ENCODE assay signal across 21 mouse cellular contexts in genomic region chr7:120127686-120128059, GRCm38 (mm10). TPM values are rescaled to one million over a fixed set of nuclear protein-coding genes. Genes with fewer than 3 reads are reported as not detected.
DNase-seq lines count a peak whose midpoint lies in the region; ATAC-seq and TF ChIP-seq lines count a peak whose summit lies in the region.
"Had no signal": no experiment of that assay in that cellular context is flagged by ENCODE, and none has a peak within 500 bp of the region (broad histone marks: within the 10 kb centered on the region; RNA-seq: fewer than 3 reads in every experiment).

No protein-coding gene starts in this region.

- no peak for DNase-seq in heart, adult 8-10 months (ENCODE audit: low spot score)
- DNase-seq in midbrain, embryonic 11.5 days (ENCODE audit: low spot score, missing footprints), result peak; percentile 78
- DNase-seq in midbrain, postnatal 0 days (ENCODE audit: low spot score), result no peak
- peak; percentile 43 for DNase-seq in mesoderm, embryonic 11.5 days (ENCODE audit: low read depth, low spot score)
- DNase-seq in spleen, postnatal 14 days (ENCODE audit: low spot score in 2 of 2), result no peak
- DNase-seq in urinary bladder, adult 2 months (ENCODE audit: low spot score), result no peak
- DNase-seq: cerebellum, adult 2 months; forebrain, postnatal 0 days; gastrocnemius, postnatal 25 days; kidney, postnatal 25 days; lung, postnatal 4 days; spleen, adult 18-20 months had no signal

- WGBS in heart, embryonic 16.5 days, result 46% methylated on average over 4 of the region's 4 CpGs
- 50% methylated on average over 4 of the region's 4 CpGs for WGBS in midbrain, embryonic 11.5 days
- 68% methylated on average over 4 of the region's 4 CpGs for WGBS in midbrain, postnatal 0 days
- 11% methylated on average over 4 of the region's 4 CpGs for WGBS in embryonic facial prominence, embryonic 12.5 days

- no peaks in the 10 kb centered on the region for H3K9me3 ChIP-seq in heart, embryonic 16.5 days (replicated peaks; ENCODE audit: control insufficient read depth, low read length)
- H3K9me3 ChIP-seq in midbrain, embryonic 11.5 days (ENCODE audit: control insufficient read depth, low read length), result no peaks in the 10 kb centered on the region
- no peaks in the 10 kb centered on the region for H3K9me3 ChIP-seq in midbrain, postnatal 0 days (ENCODE audit: low read length)
- H3K9me3 ChIP-seq in embryonic facial prominence, embryonic 12.5 days, result no peaks in the 10 kb centered on the region
- H3K9me3 ChIP-seq: heart, embryonic 13.5 days had no signal

- H3K27me3 ChIP-seq in heart, embryonic 16.5 days (ENCODE audit: control insufficient read depth, insufficient read depth, low read length), result no peaks in the 10 kb centered on the region
- no peaks in the 10 kb centered on the region for H3K27me3 ChIP-seq in midbrain, embryonic 11.5 days (ENCODE audit: control insufficient read depth, insufficient read depth, low read length)
- no peaks in the 10 kb centered on the region for H3K27me3 ChIP-seq in midbrain, postnatal 0 days (ENCODE audit: insufficient read depth, low read length)
- no peaks in the 10 kb centered on the region for H3K27me3 ChIP-seq in embryonic facial prominence, embryonic 12.5 days
- H3K27me3 ChIP-seq: heart, embryonic 13.5 days had no signal

- no peak overlapping the region for H3K4me3 ChIP-seq in heart, embryonic 16.5 days (ENCODE audit: low read length)
- no peak overlapping the region for H3K4me3 ChIP-seq in midbrain, embryonic 11.5 days (ENCODE audit: low read depth, low read length)
- H3K4me3 ChIP-seq in midbrain, postnatal 0 days (ENCODE audit: low read depth, low read length), result no peak overlapping the region
- H3K4me3 ChIP-seq in embryonic facial prominence, embryonic 12.5 days, result no peak overlapping the region
- H3K4me3 ChIP-seq: heart, embryonic 13.5 days; left cerebral cortex, adult 2 months; myocyte had no signal

- no peak overlapping the region for H3K9ac ChIP-seq in heart, embryonic 16.5 days (ENCODE audit: low read length)
- no peak overlapping the region for H3K9ac ChIP-seq in midbrain, embryonic 11.5 days (ENCODE audit: low read length)
- H3K9ac ChIP-seq in midbrain, postnatal 0 days (replicated peaks; ENCODE audit: low read length, poor library complexity, severe bottlenecking), result no peak overlapping the region
- H3K9ac ChIP-seq in embryonic facial prominence, embryonic 12.5 days, result no peak overlapping the region
- H3K9ac ChIP-seq: forebrain, postnatal 0 days; heart, embryonic 13.5 days had no signal

- 0 out of 2 replicates have a peak, but pooled peaks cover 3% of the 10 kb centered on the region for H3K4me1 ChIP-seq in heart, embryonic 16.5 days (ENCODE audit: control insufficient read depth, insufficient read depth, low read length)
- peaks cover 4% of the 10 kb centered on the region for H3K4me1 ChIP-seq in midbrain, embryonic 11.5 days (ENCODE audit: control insufficient read depth, insufficient read depth, low read length)
- no peaks in the 10 kb centered on the region for H3K4me1 ChIP-seq in midbrain, postnatal 0 days (ENCODE audit: insufficient read depth, low read length)
- H3K4me1 ChIP-seq in embryonic facial prominence, embryonic 12.5 days, result peaks cover 27% of the 10 kb centered on the region

- no peak for TF ChIP-seq CTCF in midbrain, postnatal 0 days (IDR thresholded peaks at IDR 0.05)

- ATAC-seq in heart, embryonic 16.5 days (replicated peaks; ENCODE audit: extremely low read depth, insufficient read depth, low FRiP score), result no peak
- no peak for ATAC-seq in midbrain, embryonic 11.5 days (ENCODE audit: low FRiP score)
- ATAC-seq in midbrain, postnatal 0 days (ENCODE audit: low FRiP score), result no peak
- ATAC-seq in embryonic facial prominence, embryonic 12.5 days (ENCODE audit: insufficient number of reproducible peaks, insufficient read depth, low FRiP score, low TSS enrichment), result peak; percentile 77
- ATAC-seq: activated CD4-positive, CD25-positive, alpha-beta regulatory T cell, adult 4 months; forebrain, postnatal 0 days; hindbrain, embryonic 16.5 days had no signal

- 0 out of 2 replicates have a peak overlapping the region, but pooled peaks have one; percentile 16 for H3K27ac ChIP-seq in heart, embryonic 16.5 days (ENCODE audit: low read length)
- H3K27ac ChIP-seq in midbrain, embryonic 11.5 days (ENCODE audit: low read depth, low read length), result no peak overlapping the region
- H3K27ac ChIP-seq in midbrain, postnatal 0 days (ENCODE audit: low read depth, low read length), result no peak overlapping the region
- peak overlapping the region; percentile 80 for H3K27ac ChIP-seq in embryonic facial prominence, embryonic 12.5 days
- H3K27ac ChIP-seq: heart, embryonic 13.5 days; left cerebral cortex, adult 2 months had no signal

- no peak overlapping the region for H3K4me2 ChIP-seq in heart, embryonic 16.5 days (ENCODE audit: low read depth, low read length)
- H3K4me2 ChIP-seq in midbrain, embryonic 11.5 days, result no peak overlapping the region
- no peak overlapping the region for H3K4me2 ChIP-seq in midbrain, postnatal 0 days (ENCODE audit: low read depth, low read length, poor library complexity, severe bottlenecking)
- no peak overlapping the region for H3K4me2 ChIP-seq in embryonic facial prominence, embryonic 12.5 days (replicated peaks)
- H3K4me2 ChIP-seq: heart, embryonic 13.5 days had no signal

- no peaks in the 10 kb centered on the region for H3K36me3 ChIP-seq in heart, embryonic 16.5 days (ENCODE audit: control insufficient read depth, insufficient read depth)
- no peaks in the 10 kb centered on the region for H3K36me3 ChIP-seq in midbrain, embryonic 11.5 days (ENCODE audit: control insufficient read depth, insufficient read depth, low read length)
- H3K36me3 ChIP-seq in midbrain, postnatal 0 days (ENCODE audit: insufficient read depth, low read length), result no peaks in the 10 kb centered on the region
- H3K36me3 ChIP-seq in embryonic facial prominence, embryonic 12.5 days, result no peaks in the 10 kb centered on the region
- H3K36me3 ChIP-seq: heart, embryonic 13.5 days had no signal

RNA-seq across cellular contexts. Expression of gene Zp2, which starts 17.4 kb away (rescaled TPM):
- polyA plus RNA-seq in heart, embryonic 16.5 days (2015; fragmentation: Nextera tagmentation; extraction: Ambion mirVana), result not detected in 2 replicates
- 1 to 10 TPM in 1 of 4 experiments, under 1 TPM in 3; 0.78 to 1.6 (median 0.83) TPM for total RNA-seq in heart, adult 8-10 months (2022)
- polyA plus RNA-seq in midbrain, embryonic 11.5 days (2014; fragmentation: Nextera tagmentation; extraction: Ambion mirVana), result not detected in 2 replicates
- not detected in 2 replicates for total RNA-seq in midbrain, postnatal 0 days (2014; rRNA removed)
- polyA plus RNA-seq in midbrain, postnatal 0 days (2015; fragmentation: Nextera tagmentation; extraction: Ambion mirVana), result not detected in 2 replicates
- 0.10 TPM in 1 of 2 replicates, not detected in the other for polyA plus RNA-seq in embryonic facial prominence, embryonic 12.5 days (2016; fragmentation: Nextera tagmentation; extraction: Ambion mirVana)
- not detected in 2 replicates for polyA plus RNA-seq in urinary bladder, adult 2 months (2012; rRNA removed)
- total RNA-seq: forebrain, postnatal 0 days; MEL had no signal
- polyA plus RNA-seq: activated CD4-positive, CD25-positive, alpha-beta regulatory T cell, adult 4 months; cerebellum, adult 2 months; hindbrain, embryonic 16.5 days; liver, embryonic 16.5 days had no signal

RNA-seq across cellular contexts. Expression of gene Tmem159, which starts 25.5 kb away (rescaled TPM):
- polyA plus RNA-seq in heart, embryonic 16.5 days (2015; fragmentation: Nextera tagmentation; extraction: Ambion mirVana), result 29.9 and 39.9 TPM in 2 replicates
- 10 to 100 TPM; 23.0 to 29.5 (median 27.1) TPM for total RNA-seq in heart, adult 8-10 months (2022)
- polyA plus RNA-seq in midbrain, embryonic 11.5 days (2014; fragmentation: Nextera tagmentation; extraction: Ambion mirVana), result 23.2 and 23.6 TPM in 2 replicates
- total RNA-seq in midbrain, postnatal 0 days (2014; rRNA removed), result 11.8 and 15.2 TPM in 2 replicates
- polyA plus RNA-seq in midbrain, postnatal 0 days (2015; fragmentation: Nextera tagmentation; extraction: Ambion mirVana), result 17.5 and 17.6 TPM in 2 replicates
- 27.1 and 27.4 TPM in 2 replicates for polyA plus RNA-seq in embryonic facial prominence, embryonic 12.5 days (2016; fragmentation: Nextera tagmentation; extraction: Ambion mirVana)
- 97.7 and 112 TPM in 2 replicates for polyA plus RNA-seq in urinary bladder, adult 2 months (2012; rRNA removed)
- total RNA-seq: MEL had no signal

RNA-seq across cellular contexts. Expression of gene Dnah3, which starts 32.6 kb away (rescaled TPM):
- polyA plus RNA-seq in heart, embryonic 16.5 days (2015; fragmentation: Nextera tagmentation; extraction: Ambion mirVana), result 0.12 and 0.32 TPM in 2 replicates
- total RNA-seq in heart, adult 8-10 months (2022), result under 1 TPM in 1 of 4 experiments, not detected in 3; 0.14 TPM
- 0.03 TPM in 1 of 2 replicates, not detected in the other for polyA plus RNA-seq in midbrain, embryonic 11.5 days (2014; fragmentation: Nextera tagmentation; extraction: Ambion mirVana)
- total RNA-seq in midbrain, postnatal 0 days (2014; rRNA removed), result 0.66 and 2.8 TPM in 2 replicates
- 0.10 and 0.15 TPM in 2 replicates for polyA plus RNA-seq in midbrain, postnatal 0 days (2015; fragmentation: Nextera tagmentation; extraction: Ambion mirVana)
- not detected in 2 replicates for polyA plus RNA-seq in embryonic facial prominence, embryonic 12.5 days (2016; fragmentation: Nextera tagmentation; extraction: Ambion mirVana)
- 0.01 TPM in 2 replicates for polyA plus RNA-seq in urinary bladder, adult 2 months (2012; rRNA removed)
- total RNA-seq: MEL had no signal
- polyA plus RNA-seq: heart, embryonic 13.5 days; liver, embryonic 16.5 days had no signal

RNA-seq across cellular contexts. Expression of gene Anks4b, which starts 46.0 kb away (rescaled TPM):
- 0.09 TPM in 1 of 2 replicates, not detected in the other for polyA plus RNA-seq in heart, embryonic 16.5 days (2015; fragmentation: Nextera tagmentation; extraction: Ambion mirVana)
- under 1 TPM; 0.05 to 0.13 (median 0.09) TPM for total RNA-seq in heart, adult 8-10 months (2022)
- polyA plus RNA-seq in midbrain, embryonic 11.5 days (2014; fragmentation: Nextera tagmentation; extraction: Ambion mirVana), result not detected in 2 replicates
- not detected in 2 replicates for total RNA-seq in midbrain, postnatal 0 days (2014; rRNA removed)
- polyA plus RNA-seq in midbrain, postnatal 0 days (2015; fragmentation: Nextera tagmentation; extraction: Ambion mirVana), result not detected in 2 replicates
- 0.10 TPM in 1 of 2 replicates, not detected in the other for polyA plus RNA-seq in embryonic facial prominence, embryonic 12.5 days (2016; fragmentation: Nextera tagmentation; extraction: Ambion mirVana)
- not detected in 2 replicates for polyA plus RNA-seq in urinary bladder, adult 2 months (2012; rRNA removed)
- total RNA-seq: forebrain, postnatal 0 days; MEL had no signal
- polyA plus RNA-seq: activated CD4-positive, CD25-positive, alpha-beta regulatory T cell, adult 4 months; cerebellum, adult 2 months; hindbrain, embryonic 16.5 days; myocyte had no signal

Comparison
In these comparisons a context has a peak if more than half of its experiments do, and no peak if none do; other contexts are left out.
1. DNase-seq: peak in midbrain, embryonic 11.5 days (single experiment) and mesoderm, embryonic 11.5 days (single experiment); none in heart, adult 8-10 months (single experiment), midbrain, postnatal 0 days (single experiment), spleen, postnatal 14 days (0 of 2) and urinary bladder, adult 2 months (single experiment).
2. H3K27ac ChIP-seq: peak in heart, embryonic 16.5 days (single experiment) and embryonic facial prominence, embryonic 12.5 days (single experiment); none in midbrain, embryonic 11.5 days (single experiment) and midbrain, postnatal 0 days (single experiment).